Mouse (Mus musculus): ENCODE data around the gene Rec114. TPM values are rescaled to one million over a fixed set of nuclear protein-coding genes. Genes with fewer than 3 reads are reported as not detected.

Gene Rec114
- total RNA-seq, 2 experiments from 2014 or later, result not detected

DNA sequence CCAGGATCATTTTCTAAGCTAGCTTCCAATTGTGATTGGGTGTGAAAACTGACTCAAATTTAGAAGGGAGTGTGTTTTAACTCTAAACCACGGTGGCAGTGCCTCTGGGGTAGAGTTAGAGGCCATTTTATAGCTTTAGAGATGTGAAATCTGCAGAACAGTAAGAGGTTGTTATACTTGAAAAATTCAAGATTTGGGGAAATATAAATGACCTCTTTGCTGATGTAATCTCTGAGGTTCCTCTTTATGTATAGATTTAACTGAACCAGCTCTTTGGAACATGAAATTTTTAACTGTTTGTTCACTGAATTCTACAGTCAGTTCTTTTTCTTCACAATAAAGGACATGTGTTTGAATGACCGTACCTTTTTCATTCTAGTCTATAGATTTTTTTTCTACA lies 113.3 kb downstream of the Rec114 start:
- no peak for DNase-seq (ENCODE audit: low spot score in 2 of 2)
- intact Hi-C loops (cut with DNase I), result no loop called here

DNA sequence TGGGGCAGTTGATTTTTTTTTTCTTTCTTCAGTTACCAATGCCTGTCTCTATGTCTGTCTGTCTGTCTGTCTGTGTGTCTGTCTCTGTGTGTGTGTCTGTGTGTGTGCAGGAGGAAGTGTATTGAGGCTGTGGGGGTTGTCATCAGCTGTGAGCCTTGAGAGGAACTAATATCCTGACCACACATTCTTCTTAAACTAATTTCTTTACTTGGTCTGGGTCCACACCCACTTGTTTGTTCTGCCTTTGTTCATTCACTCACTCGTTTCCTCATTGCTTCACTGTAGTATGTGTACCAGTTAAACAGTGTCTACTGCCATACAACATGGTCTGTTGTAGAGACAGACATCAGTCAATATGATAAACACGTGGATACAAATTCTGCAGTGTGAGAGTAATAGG lies 116.6 kb downstream of the Rec114 start:
- intact Hi-C loops (cut with DNase I), result loop anchor here (5.0 kb wide), 1 partner anchor 45 kb away; the partner anchor contains the start of gene Nptn
- no peak for DNase-seq (ENCODE audit: low spot score in 2 of 2)

DNA sequence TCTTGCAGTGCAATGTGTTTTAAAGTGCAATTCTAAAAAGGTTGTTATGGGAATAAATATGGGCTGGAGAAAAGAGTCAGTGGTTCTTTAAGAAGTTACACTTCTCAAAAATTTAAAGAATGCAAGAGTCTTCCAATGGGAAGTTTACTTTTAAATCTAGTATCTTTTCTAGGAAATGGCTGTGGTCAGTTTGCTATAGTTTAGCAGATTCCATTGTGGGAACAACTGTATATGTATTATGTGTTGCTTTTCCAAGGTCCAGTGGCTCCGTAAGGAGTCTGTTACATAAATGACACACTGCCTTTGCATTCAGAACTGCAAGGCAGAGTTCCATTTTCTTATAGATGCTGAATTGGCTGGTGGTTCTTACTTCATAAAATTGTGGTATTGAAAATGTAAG lies 120.8 kb downstream of the Rec114 start:
- DNase-seq (ENCODE audit: low spot score in 2 of 2), result no peak
- intact Hi-C loops (cut with DNase I), result no loop called here

DNA sequence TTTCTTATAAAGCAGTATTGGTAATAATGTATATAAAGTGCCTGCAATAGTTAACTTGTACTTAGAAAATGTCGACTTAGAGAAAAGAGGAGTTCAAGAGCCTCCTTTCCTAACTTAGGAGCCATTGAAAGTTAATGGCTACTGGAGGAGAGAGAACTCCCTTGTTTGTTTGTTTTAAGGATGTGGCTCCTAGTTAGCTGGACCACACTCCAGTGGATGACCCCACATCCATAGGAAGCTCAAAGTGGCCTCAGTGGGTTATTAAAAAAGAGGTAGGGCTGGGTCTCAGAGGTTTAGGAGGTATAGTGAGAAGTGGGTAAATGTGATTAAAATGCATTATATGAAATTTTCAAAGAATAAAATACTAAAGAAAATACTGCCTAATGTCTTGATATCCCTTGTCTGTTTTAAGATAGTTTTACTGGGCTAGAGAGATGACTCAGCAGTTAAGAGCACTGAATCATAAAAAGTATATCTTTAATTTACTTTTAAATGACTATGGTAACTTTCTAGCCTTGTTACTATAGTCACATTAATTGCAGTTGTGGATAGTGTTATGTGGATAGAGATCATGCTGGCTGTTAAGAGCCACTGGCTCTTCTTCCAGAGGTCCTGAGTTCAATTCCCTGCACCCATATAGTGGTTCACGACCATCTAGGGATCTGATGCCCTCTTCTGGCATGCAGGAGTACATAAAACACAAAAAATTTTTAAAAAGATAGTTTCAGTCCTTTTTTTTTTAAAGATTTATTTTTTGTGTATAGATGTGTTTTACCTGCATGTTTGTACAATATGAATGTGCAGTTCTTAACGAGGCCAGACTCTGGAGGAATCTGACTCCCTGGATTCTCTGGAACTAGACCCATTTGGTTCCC lies 128.5 kb downstream of the Rec114 start:
- intact Hi-C loops (cut with DNase I), result no loop called here
- no peak for DNase-seq (ENCODE audit: low spot score in 2 of 2)

DNA sequence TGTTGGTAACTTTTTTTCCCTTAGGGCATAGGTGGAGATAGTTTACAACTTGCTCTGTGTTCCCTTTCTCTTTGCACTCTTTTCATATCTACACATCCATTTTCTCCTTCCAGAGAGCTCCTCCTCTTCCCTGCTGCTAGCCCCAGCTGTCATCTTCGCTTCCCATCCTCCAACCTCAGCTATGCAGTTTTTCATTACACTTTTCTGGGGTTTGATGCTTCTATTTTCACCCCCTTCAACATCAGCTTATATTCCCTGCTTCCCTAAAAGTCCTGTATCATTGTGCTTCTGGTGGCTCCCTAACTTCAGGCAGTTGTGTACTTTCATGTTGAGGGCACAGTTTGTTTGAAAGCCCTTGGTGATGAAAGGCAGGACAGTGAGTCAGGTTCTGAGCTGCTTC lies 130.0 kb downstream of the Rec114 start:
- intact Hi-C loops (cut with DNase I), result no loop called here
- DNase-seq (ENCODE audit: low spot score in 2 of 2), result no peak

Other genes starting within 250 kb of the Rec114 start
- 10 to 100 TPM; 13.2 to 14.6 TPM for gene Cd276, start 188.5 kb downstream of the Rec114 start, total RNA-seq (2021)
- gene Nptn, start 161.7 kb downstream of the Rec114 start, total RNA-seq (2021), result 1,000 to 10,000 TPM in 1 of 2 experiments, 100 to 1,000 TPM in 1; 987 to 1,013 TPM
- gene Hcn4, start 79.4 kb upstream of the Rec114 start, total RNA-seq (2021), result 10 to 100 TPM in 1 of 2 experiments, 1 to 10 TPM in 1; 9.9 to 11.3 TPM

Data from left cerebral cortex, postnatal 14 days (tissue).